Mouse (Mus musculus): ENCODE results near the gene Zeb2. TPM values are rescaled to one million over a fixed set of nuclear protein-coding genes. Genes with fewer than 3 reads are reported as not detected.

Zeb2 gene
- 10 to 100 TPM in 1 of 2 experiments, 1 to 10 TPM in 1; 5.3 to 14.4 TPM for total RNA-seq (2023)

GRCm38 (mm10) chr2:45117087-45117561, at the start of gene Zeb2:
Zeb2 (minus strand) TSS chr2:45117395.

Other genes starting within 250 kb of the Zeb2 start
- 10 to 100 TPM; 45.9 to 46.2 TPM for gene Gtdc1, start 189.7 kb downstream of the Zeb2 start, total RNA-seq (2023)

All from T-cell, adult 66 days (primary cell).